Mouse (Mus musculus) kidney, adult 10 weeks (tissue): ENCODE data around the gene Cpn2. TPM values are rescaled to one million over a fixed set of nuclear protein-coding genes. Genes with fewer than 3 reads are reported as not detected.

ENCODE experiments used
- polyA plus RNA-seq: library from polyadenylated mRNA; stranded (reverse); fragments of 350-450 nt; fragmentation: Illumina TruSeq; extraction: RNeasy Lipid Tissue Mini Kit (QIAGEN cat#74804); gene quantifications from one replicate; pipeline ENCODE4 v1.2.3, GENCODE M21; 2014; ENCODE audit warnings: low read depth, low replicate concordance

Gene Cpn2
- not detected for polyA plus RNA-seq

GRCm38 (mm10) chr16:30267359-30267758 is at the start of gene Cpn2:
TSS of gene Cpn2 (minus strand) at chr16:30267499.

GRCm38 (mm10) chr16:30310647-30311046 is 43.3 kb upstream of the Cpn2 start, which contains the start of gene Gp5:
TSS of gene Gp5 (minus strand) at chr16:30310779.

GRCm38 (mm10) chr16:30282844-30283495 is 15.7 kb upstream of the Cpn2 start, which contains the start of gene Lrrc15:
TSS of gene Lrrc15 (minus strand) at chr16:30283256.

Other genes with a start within 250 kb of the Cpn2 start
- gene Hes1, start 203.1 kb downstream of the Cpn2 start, polyA plus RNA-seq, result 37.6 TPM
- gene Lrrc15, start 15.8 kb upstream of the Cpn2 start, polyA plus RNA-seq, result not detected
- gene Gp5, start 43.3 kb upstream of the Cpn2 start, polyA plus RNA-seq, result not detected
- gene Atp13a3, start 138.5 kb upstream of the Cpn2 start, polyA plus RNA-seq, result 165 TPM